Mouse (Mus musculus) heart, postnatal 36 days (tissue): ENCODE measurements around the gene Utp11. TPM values are rescaled to one million over a fixed set of nuclear protein-coding genes. Genes with fewer than 3 reads are reported as not detected.

Source experiments
- DNase-seq, 2 experiments: peaks; one replicate each; pipeline ENCODE4 v3.0.0; 2021 to 2022
- intact Hi-C: fragments of 180-260 bp; cut with DNase I; formaldehyde crosslinking; loops from one replicate; pipeline ENCODE4 v1.15.1; 2025
- total RNA-seq, 2 experiments: library from RNA; stranded (reverse); gene quantifications; 2 replicates each; pipeline ENCODE4 v1.2.3; 2021

Gene Utp11
- total RNA-seq, 2 experiments from 2014 or later = 12.1 to 14.0 TPM

DNA sequence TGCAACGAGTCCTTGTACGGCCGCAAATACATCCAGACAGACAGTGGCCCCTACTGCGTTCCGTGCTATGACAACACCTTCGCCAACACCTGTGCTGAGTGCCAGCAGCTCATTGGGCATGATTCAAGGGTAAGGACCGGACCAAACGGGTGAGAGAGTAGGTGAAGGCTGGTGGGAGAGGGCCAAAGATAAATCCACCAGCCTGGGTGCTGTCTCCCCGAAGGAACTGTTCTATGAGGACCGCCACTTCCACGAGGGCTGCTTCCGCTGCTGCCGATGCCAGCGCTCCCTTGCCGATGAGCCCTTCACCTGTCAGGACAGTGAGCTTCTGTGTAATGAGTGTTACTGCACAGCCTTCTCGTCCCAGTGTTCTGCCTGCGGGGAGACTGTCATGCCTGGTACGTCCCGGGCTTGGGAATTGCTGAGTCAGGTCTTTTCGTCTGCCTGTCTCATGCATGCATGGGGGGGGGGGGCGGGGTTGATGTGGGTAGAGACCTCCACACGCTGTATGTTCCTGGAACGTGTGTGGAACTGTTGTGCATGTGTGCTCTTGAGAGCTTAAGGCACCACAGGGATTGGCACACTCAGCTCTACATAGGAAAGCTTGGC lies 12.4 kb upstream of the Utp11 start:
- intact Hi-C loops = no loop called here
- DNase-seq = peak in 1 of 2 experiments; percentile 4

GRCm38 (mm10) chr4:124704797-124705474 lies 11.5 kb upstream of the Utp11 start:
- intact Hi-C loops = no loop called here
- DNase-seq = peak; percentile 40 to 44

GRCm38 (mm10) chr4:124703881-124704796 lies 10.7 kb upstream of the Utp11 start:
- DNase-seq = peak in 1 of 2 experiments; percentile 13
- intact Hi-C loops = no loop called here

- peak; percentile 37 to 45 for DNase-seq
- intact Hi-C loops = no loop called here
Observed at GRCm38 (mm10) chr4:124703406-124703805, 10.0 kb upstream of the Utp11 start.

GRCm38 (mm10) chr4:124701916-124702315 lies 8.5 kb upstream of the Utp11 start:
- peak in 1 of 2 experiments; percentile 24 for DNase-seq
- intact Hi-C loops = no loop called here

DNA sequence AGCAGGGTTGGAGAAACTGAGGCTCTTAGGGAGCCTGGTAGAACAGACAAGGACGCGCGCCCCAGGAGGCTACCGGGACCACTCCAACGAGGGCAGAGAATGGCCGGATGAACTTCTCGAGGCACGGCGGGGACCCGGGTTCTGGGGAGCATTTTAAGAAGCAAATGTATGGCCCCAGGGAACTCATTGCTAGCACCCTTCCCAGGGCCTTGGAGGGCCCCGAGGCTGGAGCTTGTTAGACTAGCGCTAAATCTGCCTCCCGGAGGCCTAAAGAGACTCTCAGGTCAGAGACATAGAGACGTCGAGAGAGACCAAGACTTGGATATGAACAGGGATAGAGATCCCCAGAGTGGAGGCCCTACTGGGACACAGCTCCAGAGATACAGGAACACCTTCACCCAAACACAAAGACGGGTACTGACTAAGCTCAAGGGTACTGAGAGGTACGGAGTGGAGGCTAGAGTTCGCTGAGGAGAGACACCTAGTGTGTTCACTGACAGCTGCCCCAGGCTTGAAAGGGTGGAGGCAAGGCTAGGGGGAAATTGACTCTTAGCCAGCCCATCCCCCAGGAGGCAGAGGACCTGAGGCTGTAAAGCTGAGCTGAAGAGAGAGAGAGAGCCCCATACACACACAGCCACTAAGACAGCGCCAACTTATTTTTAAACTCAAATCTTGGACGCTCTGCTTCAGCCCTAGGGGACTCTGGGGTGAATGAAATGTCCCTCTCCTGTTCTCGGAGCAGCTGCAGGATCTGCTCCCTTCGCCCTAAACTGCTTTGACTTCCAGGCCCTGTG lies 7.8 kb upstream of the Utp11 start:
- intact Hi-C loops = no loop called here
- peak; percentile 41 to 62 for DNase-seq

DNA sequence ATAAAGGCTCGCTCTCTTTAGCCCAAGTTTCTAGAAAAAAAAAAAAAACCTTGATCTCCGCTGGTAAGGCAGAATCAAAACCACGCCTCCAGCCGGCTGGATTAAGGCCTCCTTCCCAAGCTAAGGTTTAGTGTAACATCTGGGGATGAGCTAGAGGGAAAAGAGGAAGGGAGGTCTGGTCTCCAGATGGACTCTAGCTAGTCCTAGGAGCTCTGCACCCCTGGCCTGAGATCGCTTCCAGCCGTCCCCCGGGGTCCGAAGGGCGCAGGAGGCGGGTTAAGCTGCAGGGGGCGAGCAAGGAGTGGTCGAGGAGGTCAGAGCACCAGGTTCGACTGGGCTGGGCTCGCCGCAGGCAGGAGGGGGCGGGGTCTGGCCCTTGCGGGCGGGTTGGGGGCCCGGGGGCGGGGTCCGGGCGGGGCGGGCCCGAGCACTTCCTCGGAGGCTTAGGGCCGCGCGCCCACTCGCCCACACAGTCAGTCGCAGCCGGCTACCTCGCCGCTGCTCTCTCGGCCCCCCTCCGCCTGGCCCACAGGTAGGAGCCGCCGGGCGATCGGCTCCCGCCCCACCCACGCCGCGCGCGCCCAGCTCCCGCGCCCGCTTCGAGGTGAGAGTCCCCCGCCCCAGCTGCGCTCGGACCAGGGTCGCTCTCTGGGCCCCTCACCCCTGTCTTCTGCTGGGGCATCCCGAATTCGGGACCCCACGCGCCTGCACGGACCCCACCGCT lies 7.0 kb upstream of the Utp11 start, which contains the start of gene Fhl3:
Gene Fhl3 (plus strand): TSS at position 454 of the 724 bp plus-strand sequence.
- intact Hi-C loops = no loop called here
- DNase-seq = peak; percentile 60 to 74

GRCm38 (mm10) chr4:124699791-124700190 lies 6.4 kb upstream of the Utp11 start:
- peak in 1 of 2 experiments; percentile 4 for DNase-seq
- intact Hi-C loops = loop anchor here (5.0 kb wide), 1 partner anchor 153 kb away; the partner anchor contains the start of genes 1110065P20Rik and Yrdc

DNA sequence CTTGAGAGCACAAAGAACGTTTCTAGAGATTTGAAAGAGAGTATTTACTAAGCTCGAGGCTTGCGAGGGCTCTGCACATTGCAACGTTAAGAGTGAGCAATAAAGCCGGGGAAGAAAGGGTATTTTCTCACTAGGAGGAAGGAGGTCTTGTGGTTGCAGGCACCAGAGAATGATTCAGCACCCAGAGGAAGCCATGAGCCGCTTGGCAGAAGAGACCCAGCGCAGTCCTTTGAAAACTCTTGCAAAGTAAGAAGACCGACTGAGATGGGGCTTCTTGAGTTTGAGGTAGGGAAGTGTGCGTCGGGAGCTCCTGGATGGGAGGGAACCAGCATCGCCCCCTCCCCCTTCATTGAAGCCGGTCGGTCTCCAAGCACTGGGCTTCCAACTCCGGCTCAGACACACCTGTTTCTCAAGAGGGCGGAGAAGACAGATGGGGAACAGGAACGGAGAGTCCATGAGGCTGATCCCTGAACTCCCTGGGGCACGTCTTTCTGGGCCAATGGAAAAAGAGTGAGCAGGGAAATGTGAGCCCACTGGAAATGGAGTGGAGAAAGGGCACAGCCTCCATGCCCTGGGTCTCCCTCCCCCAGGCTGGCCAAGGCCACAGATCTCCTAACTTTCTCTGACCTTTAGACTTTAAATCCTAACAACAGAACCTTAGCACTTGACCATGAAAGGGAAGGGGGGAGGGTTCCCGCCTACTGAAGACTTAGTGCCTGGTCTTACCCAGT lies 2.6 kb upstream of the Utp11 start:
- no peak for DNase-seq
- intact Hi-C loops = loop anchor here (5.0 kb wide), 1 partner anchor 156 kb away; the partner anchor contains the start of genes 1110065P20Rik and Yrdc

DNA sequence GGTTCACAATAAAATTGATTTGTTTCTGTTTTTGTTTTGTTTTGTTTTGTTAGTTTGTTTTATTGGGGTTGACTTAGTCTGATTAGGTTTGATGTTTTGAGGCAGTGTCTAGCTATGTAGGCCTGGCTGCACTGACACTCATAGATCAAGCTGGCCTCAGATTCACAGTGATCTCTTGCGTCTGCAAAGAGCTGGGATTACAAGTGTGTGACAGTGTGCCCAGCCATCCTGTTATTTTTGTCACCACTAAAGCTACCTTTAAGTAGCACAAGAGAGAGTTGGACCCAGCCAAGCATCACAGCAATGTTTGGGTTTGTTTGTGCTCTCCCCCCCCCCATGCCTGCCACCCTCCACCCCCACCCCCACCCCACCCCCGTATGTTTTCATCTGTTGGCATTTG lies 1.2 kb upstream of the Utp11 start:
- intact Hi-C loops = no loop called here
- DNase-seq = no peak

DNA sequence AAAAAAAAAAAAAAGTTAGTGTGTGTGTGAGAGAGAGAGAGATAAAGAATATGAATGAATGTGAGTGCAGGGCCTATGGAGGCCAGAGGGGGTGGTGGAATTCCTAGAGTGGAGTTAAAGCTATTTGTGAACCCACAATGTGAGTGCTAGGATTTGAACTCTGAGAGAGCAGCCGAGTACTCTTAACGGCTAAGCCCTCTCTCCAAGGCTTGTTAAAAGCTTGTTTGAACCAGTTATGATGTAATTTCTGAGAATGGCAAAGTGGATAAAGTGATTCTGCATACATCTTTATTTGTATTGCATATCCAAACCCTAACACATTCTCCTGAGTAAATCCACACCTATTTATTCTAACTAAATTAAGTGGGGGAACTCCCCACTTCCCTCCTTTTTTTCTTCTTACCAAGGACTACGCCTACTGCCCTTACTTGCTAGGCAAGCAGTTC lies 961 bp downstream of the Utp11 start:
- DNase-seq = no peak
- intact Hi-C loops = no loop called here

GRCm38 (mm10) chr4:124691455-124691854 lies 1.9 kb downstream of the Utp11 start:
- intact Hi-C loops = no loop called here

DNA sequence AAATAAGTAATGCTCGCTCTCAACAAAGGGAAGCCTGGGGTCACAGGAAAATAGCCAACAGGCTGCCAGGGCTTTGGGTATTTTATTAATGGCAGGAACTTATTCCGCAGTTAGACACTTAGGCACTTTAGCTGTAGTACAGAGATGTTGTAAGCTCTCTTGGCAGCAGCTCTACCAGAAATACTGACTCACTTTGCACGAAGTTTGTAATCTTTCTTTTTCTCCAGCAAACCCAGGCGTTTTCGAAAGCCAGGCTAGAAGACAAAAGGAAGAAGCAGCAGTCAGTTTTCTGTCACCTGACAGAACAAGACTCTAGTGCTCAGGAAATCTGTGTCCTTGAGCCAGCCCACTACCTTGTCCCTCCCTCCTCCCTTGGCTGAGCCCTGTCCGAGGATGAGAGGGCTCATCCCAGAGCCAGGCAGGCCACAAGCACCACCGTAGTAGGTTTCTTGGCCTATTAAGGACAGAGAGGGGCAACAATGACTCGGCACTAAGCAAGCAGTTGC lies 7.5 kb downstream of the Utp11 start:
- DNase-seq = peak in 1 of 2 experiments; percentile 15
- intact Hi-C loops = no loop called here

More at GRCm38 (mm10) chr4:124691455-124691854, 1.9 kb downstream of the Utp11 start:
- no peak for DNase-seq

DNA sequence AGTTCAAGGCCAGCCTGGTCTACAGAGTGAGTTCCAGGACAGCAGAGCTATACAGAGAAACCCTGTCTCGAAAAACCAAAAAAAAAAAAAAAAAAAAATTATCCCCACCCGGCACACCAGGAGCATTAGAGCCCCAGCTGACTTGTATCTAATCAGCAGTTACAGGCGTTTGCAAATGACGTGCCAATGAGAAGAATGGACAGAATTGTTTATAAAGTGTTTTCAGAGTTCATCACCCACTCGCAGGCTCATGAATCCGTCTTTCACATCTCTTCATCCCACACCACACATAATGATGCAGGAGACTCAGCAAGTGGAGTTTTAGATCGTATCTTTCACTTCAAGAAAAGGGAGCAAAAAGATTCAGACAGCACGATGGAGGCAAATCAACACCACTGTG lies 7.9 kb downstream of the Utp11 start:
- intact Hi-C loops = no loop called here
- no peak for DNase-seq

DNA sequence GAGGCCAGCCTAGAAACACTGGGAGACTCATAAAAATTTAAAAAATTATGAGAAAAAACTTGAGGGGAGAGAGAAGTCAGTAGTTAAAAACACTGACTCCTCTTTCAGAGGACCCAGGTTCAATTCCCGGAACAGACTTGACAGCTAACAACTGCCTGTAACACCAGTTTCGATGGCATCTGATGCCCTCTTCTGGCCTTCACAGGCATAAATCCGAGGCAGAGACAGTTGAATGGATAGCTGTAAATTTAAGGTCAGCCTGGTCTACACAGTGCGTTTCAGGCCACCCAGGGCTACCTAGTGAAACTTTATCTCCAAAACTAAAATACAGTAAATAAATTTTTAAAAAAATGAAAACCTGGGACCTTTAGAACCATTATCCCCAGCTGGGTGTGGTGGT lies 8.4 kb downstream of the Utp11 start:
- no peak for DNase-seq
- intact Hi-C loops = no loop called here

DNA sequence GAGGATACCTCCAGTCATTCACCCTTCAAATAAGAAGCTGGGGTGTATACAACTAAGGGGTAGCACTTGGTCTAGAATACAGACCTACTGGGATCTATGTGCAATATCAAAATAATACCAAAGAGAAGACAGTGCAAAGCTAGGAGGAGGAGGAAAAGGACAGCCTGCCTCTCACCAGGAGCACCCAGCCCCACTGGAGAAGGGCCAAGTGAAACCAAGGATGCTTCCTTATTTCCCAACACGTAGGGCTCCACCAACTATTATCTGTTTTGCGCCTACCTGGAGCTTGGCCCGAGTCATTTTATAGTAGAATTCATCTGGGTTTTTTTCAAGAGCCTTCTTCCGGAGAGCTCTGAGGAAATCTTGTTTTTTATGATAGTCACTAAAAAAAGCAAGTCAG lies 9.9 kb downstream of the Utp11 start:
- intact Hi-C loops = loop anchor here (2.0 to 5.0 kb wide), 2 partner anchors 27 to 39 kb away; no protein-coding TSS in a partner anchor
- DNase-seq = no peak

DNA sequence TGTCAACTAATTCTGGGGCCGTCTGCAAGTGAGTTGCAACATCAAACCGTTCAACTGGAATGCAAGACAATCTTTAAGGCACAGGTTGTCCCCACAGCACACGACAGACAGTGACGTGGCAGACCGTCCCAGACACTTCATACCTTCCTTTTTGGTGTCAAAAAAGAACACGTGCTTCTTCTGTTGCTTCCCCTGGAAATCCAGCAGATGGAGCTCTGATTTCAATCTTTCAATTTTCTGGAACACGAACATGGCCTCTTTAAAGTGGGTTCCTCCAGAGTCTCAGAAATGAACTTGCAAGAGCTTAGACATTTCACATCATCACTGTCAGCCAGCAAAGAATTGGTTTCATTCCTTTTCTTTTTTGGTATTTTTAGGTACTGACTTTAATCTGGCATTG lies 11.1 kb downstream of the Utp11 start:
- intact Hi-C loops = loop anchor here (2.0 to 5.0 kb wide), 2 partner anchors 29 to 40 kb away; no protein-coding TSS in a partner anchor
- DNase-seq = no peak

- no peak for DNase-seq
- intact Hi-C loops = loop anchor here (1.0 to 5.0 kb wide), 4 partner anchors 448 to 735 kb away; no protein-coding TSS in a partner anchor
Observed at GRCm38 (mm10) chr4:124675958-124676357, 17.4 kb downstream of the Utp11 start.
